Mouse (Mus musculus): ENCODE data around the gene Myoc.
"Not testable (repeated sequence)": the region's sequence is repeated elsewhere in the genome, so short reads cannot be mapped to it uniquely, and the experiment has no call there.

The Myoc gene

GRCm38 (mm10) chr1:162639051-162639750 lies at the start of gene Myoc:
Gene Myoc, plus strand, starts transcription at chr1:162639155.
- DNase-seq (ENCODE audit: extremely low read depth, low read depth) = no peak

- DNase-seq (ENCODE audit: extremely low read depth, low read depth) = no peak
Observed at GRCm38 (mm10) chr1:162589443-162589842, 49.5 kb upstream of the Myoc start.

- DNase-seq (ENCODE audit: extremely low read depth, low read depth) = no peak
Observed at GRCm38 (mm10) chr1:162590415-162590997, 48.4 kb upstream of the Myoc start.

GRCm38 (mm10) chr1:162597379-162598102 lies 41.4 kb upstream of the Myoc start:
- DNase-seq (ENCODE audit: extremely low read depth, low read depth) = no peak

GRCm38 (mm10) chr1:162599617-162600016 lies 39.3 kb upstream of the Myoc start:
- DNase-seq (ENCODE audit: extremely low read depth, low read depth) = no peak

- DNase-seq (ENCODE audit: extremely low read depth, low read depth) = no peak
Observed at GRCm38 (mm10) chr1:162601288-162601687, 37.7 kb upstream of the Myoc start.

- no peak for DNase-seq (ENCODE audit: extremely low read depth, low read depth)
Observed at GRCm38 (mm10) chr1:162608127-162608526, 30.8 kb upstream of the Myoc start.

- DNase-seq (ENCODE audit: extremely low read depth, low read depth) = no peak
Observed at GRCm38 (mm10) chr1:162609633-162610250, 29.2 kb upstream of the Myoc start.

- DNase-seq (ENCODE audit: extremely low read depth, low read depth) = no peak
Observed at GRCm38 (mm10) chr1:162611191-162611590, 27.8 kb upstream of the Myoc start.

- DNase-seq (ENCODE audit: extremely low read depth, low read depth) = no peak
Observed at GRCm38 (mm10) chr1:162615511-162615910, 23.4 kb upstream of the Myoc start.

GRCm38 (mm10) chr1:162620487-162620886 lies 18.5 kb upstream of the Myoc start:
- no peak for DNase-seq (ENCODE audit: extremely low read depth, low read depth)

- DNase-seq (ENCODE audit: extremely low read depth, low read depth) = no peak
Observed at GRCm38 (mm10) chr1:162623895-162624294, 15.1 kb upstream of the Myoc start.

- peak; percentile 92 for DNase-seq (ENCODE audit: extremely low read depth, low read depth)
Observed at GRCm38 (mm10) chr1:162625229-162625628, 13.7 kb upstream of the Myoc start.

GRCm38 (mm10) chr1:162627821-162628220 lies 11.1 kb upstream of the Myoc start:
- DNase-seq (ENCODE audit: extremely low read depth, low read depth) = not testable (repeated sequence)

- not testable (repeated sequence) for DNase-seq (ENCODE audit: extremely low read depth, low read depth)
Observed at GRCm38 (mm10) chr1:162628326-162628725, 10.6 kb upstream of the Myoc start.

GRCm38 (mm10) chr1:162635291-162635931 lies 3.5 kb upstream of the Myoc start:
- not testable (repeated sequence) for DNase-seq (ENCODE audit: extremely low read depth, low read depth)

GRCm38 (mm10) chr1:162636516-162636915 lies 2.4 kb upstream of the Myoc start:
- DNase-seq (ENCODE audit: extremely low read depth, low read depth) = no peak

- DNase-seq (ENCODE audit: extremely low read depth, low read depth) = no peak
Observed at GRCm38 (mm10) chr1:162638535-162638934, 420 bp upstream of the Myoc start.

GRCm38 (mm10) chr1:162639861-162640260 lies 906 bp downstream of the Myoc start:
- no peak for DNase-seq (ENCODE audit: extremely low read depth, low read depth)

GRCm38 (mm10) chr1:162642591-162642990 lies 3.6 kb downstream of the Myoc start:
- no peak for DNase-seq (ENCODE audit: extremely low read depth, low read depth)

GRCm38 (mm10) chr1:162643752-162644151 lies 4.8 kb downstream of the Myoc start:
- DNase-seq (ENCODE audit: extremely low read depth, low read depth) = no peak
